13 mouse cellular contexts compared by ENCODE assay signal in the genomic region with DNA sequence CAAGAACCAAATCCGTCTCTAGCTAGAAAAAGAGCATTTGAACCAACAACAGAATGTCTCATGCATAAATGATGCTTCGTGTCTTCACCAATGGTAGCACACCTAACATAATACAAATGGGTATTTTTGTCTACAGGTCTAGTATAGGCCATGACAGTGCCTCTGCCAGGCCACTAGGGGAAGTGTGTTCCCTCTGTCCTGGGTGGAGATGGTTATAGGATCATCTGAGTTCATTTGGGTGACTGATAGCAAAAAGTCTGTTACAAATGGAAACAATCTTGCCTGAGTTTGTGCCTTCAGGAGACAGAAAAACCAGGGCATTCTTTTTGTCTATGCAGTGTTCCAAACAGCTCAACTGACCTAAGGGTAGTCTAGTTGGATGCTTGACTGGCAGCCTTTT. TPM values are rescaled to one million over a fixed set of nuclear protein-coding genes. Genes with fewer than 3 reads are reported as not detected.
DNase-seq lines count a peak whose midpoint lies in the region; ATAC-seq and TF ChIP-seq lines count a peak whose summit lies in the region.
"Had no signal": no experiment of that assay in that cellular context is flagged by ENCODE, and none has a peak within 500 bp of the region (broad histone marks: within the 10 kb centered on the region; RNA-seq: fewer than 3 reads in every experiment).

No protein-coding gene starts in this region.

- no peak overlapping the region for H3K27ac ChIP-seq in hindbrain, postnatal 0 days
- H3K27ac ChIP-seq in hindbrain, embryonic 14.5 days, result no peak overlapping the region
- H3K27ac ChIP-seq in midbrain, postnatal 0 days (ENCODE audit: low read depth, low read length), result no peak overlapping the region
- no peak overlapping the region for H3K27ac ChIP-seq in midbrain, embryonic 13.5 days
- H3K27ac ChIP-seq in hindbrain, embryonic 16.5 days (ENCODE audit: low read depth, low read length), result no peak overlapping the region
- H3K27ac ChIP-seq: heart, embryonic 15.5 days; stomach, embryonic 15.5 days had no signal

- no peaks in the 10 kb centered on the region for H3K27me3 ChIP-seq in hindbrain, postnatal 0 days (ENCODE audit: insufficient read depth, low read length)
- no peaks in the 10 kb centered on the region for H3K27me3 ChIP-seq in hindbrain, embryonic 14.5 days (ENCODE audit: control insufficient read depth, insufficient read depth, low read length)
- no peaks in the 10 kb centered on the region for H3K27me3 ChIP-seq in midbrain, postnatal 0 days (ENCODE audit: insufficient read depth, low read length)
- no peaks in the 10 kb centered on the region for H3K27me3 ChIP-seq in midbrain, embryonic 13.5 days
- no peaks in the 10 kb centered on the region for H3K27me3 ChIP-seq in hindbrain, embryonic 16.5 days (replicated peaks; ENCODE audit: control insufficient read depth, insufficient read depth, low read length)
- H3K27me3 ChIP-seq: stomach, embryonic 15.5 days had no signal

- peak; percentile 55 for TF ChIP-seq CTCF in hindbrain, postnatal 0 days (IDR thresholded peaks at IDR 0.05; ENCODE audit: low read depth)
- TF ChIP-seq CTCF in midbrain, postnatal 0 days (IDR thresholded peaks at IDR 0.05), result peak; percentile 37; the same call in 1 of the 2 replicates

- no peak for ATAC-seq in hindbrain, postnatal 0 days
- no peak for ATAC-seq in hindbrain, embryonic 14.5 days (ENCODE audit: low FRiP score)
- no peak for ATAC-seq in midbrain, postnatal 0 days (ENCODE audit: low FRiP score)
- ATAC-seq in midbrain, embryonic 13.5 days, result no peak
- peak; percentile 57 for ATAC-seq in common myeloid progenitor, adult 5-6 weeks (replicated peaks; ENCODE audit: low read depth, poor library complexity, severe bottlenecking)
- ATAC-seq in megakaryocyte-erythroid progenitor cell, adult 5-6 weeks (replicated peaks; ENCODE audit: low FRiP score, low TSS enrichment, poor library complexity, severe bottlenecking), result peak; percentile 67
- ATAC-seq in hindbrain, embryonic 16.5 days, result no peak

- H3K9me3 ChIP-seq in hindbrain, postnatal 0 days (ENCODE audit: low read length), result no peaks in the 10 kb centered on the region
- H3K9me3 ChIP-seq in hindbrain, embryonic 14.5 days (ENCODE audit: control insufficient read depth, low read length), result no peaks in the 10 kb centered on the region
- no peaks in the 10 kb centered on the region for H3K9me3 ChIP-seq in midbrain, postnatal 0 days (ENCODE audit: low read length)
- H3K9me3 ChIP-seq in midbrain, embryonic 13.5 days, result no peaks in the 10 kb centered on the region
- no peaks in the 10 kb centered on the region for H3K9me3 ChIP-seq in hindbrain, embryonic 16.5 days (ENCODE audit: control insufficient read depth, low read length)
- H3K9me3 ChIP-seq: G1E; heart, embryonic 15.5 days; stomach, embryonic 15.5 days had no signal

- no peak overlapping the region for H3K4me2 ChIP-seq in hindbrain, postnatal 0 days (ENCODE audit: low read depth, low read length)
- no peak overlapping the region for H3K4me2 ChIP-seq in hindbrain, embryonic 14.5 days (replicated peaks)
- no peak overlapping the region for H3K4me2 ChIP-seq in midbrain, postnatal 0 days (ENCODE audit: low read depth, low read length, poor library complexity, severe bottlenecking)
- no peak overlapping the region for H3K4me2 ChIP-seq in midbrain, embryonic 13.5 days (replicated peaks)
- no peak overlapping the region for H3K4me2 ChIP-seq in hindbrain, embryonic 16.5 days (ENCODE audit: low read length)
- H3K4me2 ChIP-seq: heart, embryonic 15.5 days; stomach, embryonic 15.5 days had no signal

- no peak for DNase-seq in hindbrain, postnatal 0 days (ENCODE audit: low spot score)
- DNase-seq in hindbrain, embryonic 14.5 days (ENCODE audit: low spot score), result no peak
- no peak for DNase-seq in midbrain, postnatal 0 days (ENCODE audit: low spot score)
- DNase-seq: kidney, adult 11 months; lung, postnatal 4 days; right cerebral cortex, postnatal 25 days had no signal

- no peaks in the 10 kb centered on the region; the same call in 1 of the 2 replicates for H3K4me1 ChIP-seq in hindbrain, postnatal 0 days (ENCODE audit: insufficient read depth, low read length)
- H3K4me1 ChIP-seq in hindbrain, embryonic 14.5 days (replicated peaks; ENCODE audit: control insufficient read depth, insufficient read depth, low read length), result peaks cover 16% of the 10 kb centered on the region
- no peaks in the 10 kb centered on the region for H3K4me1 ChIP-seq in midbrain, postnatal 0 days (ENCODE audit: insufficient read depth, low read length)
- peaks cover 16% of the 10 kb centered on the region for H3K4me1 ChIP-seq in midbrain, embryonic 13.5 days (replicated peaks)
- H3K4me1 ChIP-seq in hindbrain, embryonic 16.5 days (ENCODE audit: control insufficient read depth, insufficient read depth, low read depth, low read length), result peaks cover 14% of the 10 kb centered on the region

- 86% methylated on average over 2 of the region's 2 CpGs for WGBS in hindbrain, postnatal 0 days
- 87% methylated on average over 2 of the region's 2 CpGs for WGBS in hindbrain, embryonic 14.5 days
- WGBS in midbrain, postnatal 0 days, result 82% methylated on average over 2 of the region's 2 CpGs
- WGBS in midbrain, embryonic 13.5 days, result 75% methylated on average over 2 of the region's 2 CpGs
- WGBS in hindbrain, embryonic 16.5 days, result 84% methylated on average over 2 of the region's 2 CpGs

- no peaks in the 10 kb centered on the region for H3K36me3 ChIP-seq in hindbrain, postnatal 0 days (ENCODE audit: insufficient read depth, low read length)
- H3K36me3 ChIP-seq in hindbrain, embryonic 14.5 days (replicated peaks; ENCODE audit: control insufficient read depth, insufficient read depth), result no peaks in the 10 kb centered on the region
- no peaks in the 10 kb centered on the region for H3K36me3 ChIP-seq in midbrain, postnatal 0 days (ENCODE audit: insufficient read depth, low read length)
- no peaks in the 10 kb centered on the region for H3K36me3 ChIP-seq in midbrain, embryonic 13.5 days
- H3K36me3 ChIP-seq in hindbrain, embryonic 16.5 days (ENCODE audit: control insufficient read depth, insufficient read depth, low read length), result no peaks in the 10 kb centered on the region
- H3K36me3 ChIP-seq: G1E; heart, embryonic 15.5 days; stomach, embryonic 15.5 days had no signal

- H3K9ac ChIP-seq in hindbrain, postnatal 0 days (replicated peaks; ENCODE audit: low read length), result no peak overlapping the region
- H3K9ac ChIP-seq in hindbrain, embryonic 14.5 days, result no peak overlapping the region
- no peak overlapping the region for H3K9ac ChIP-seq in midbrain, postnatal 0 days (replicated peaks; ENCODE audit: low read length, poor library complexity, severe bottlenecking)
- no peak overlapping the region for H3K9ac ChIP-seq in midbrain, embryonic 13.5 days (replicated peaks)
- H3K9ac ChIP-seq in hindbrain, embryonic 16.5 days (ENCODE audit: low read depth, low read length), result no peak overlapping the region
- H3K9ac ChIP-seq: heart, embryonic 15.5 days; stomach, embryonic 15.5 days had no signal

- H3K4me3 ChIP-seq in hindbrain, postnatal 0 days (ENCODE audit: low read length), result no peak overlapping the region
- H3K4me3 ChIP-seq in hindbrain, embryonic 14.5 days (replicated peaks; ENCODE audit: low read length), result no peak overlapping the region
- no peak overlapping the region for H3K4me3 ChIP-seq in midbrain, postnatal 0 days (ENCODE audit: low read depth, low read length)
- no peak overlapping the region for H3K4me3 ChIP-seq in midbrain, embryonic 13.5 days (replicated peaks)
- no peak overlapping the region for H3K4me3 ChIP-seq in hindbrain, embryonic 16.5 days (ENCODE audit: low read length)
- H3K4me3 ChIP-seq: heart, embryonic 15.5 days; stomach, embryonic 15.5 days had no signal

RNA-seq across cellular contexts. Expression of a gene that starts 2.4 kb away (rescaled TPM):
- 214 and 230 TPM in 2 replicates for total RNA-seq in hindbrain, postnatal 0 days (2014; rRNA removed)
- polyA plus RNA-seq in hindbrain, postnatal 0 days (2015; fragmentation: Nextera tagmentation; extraction: Ambion mirVana), result 94.2 and 103 TPM in 2 replicates
- 29.2 and 34.7 TPM in 2 replicates for polyA plus RNA-seq in hindbrain, embryonic 14.5 days (2014; fragmentation: Nextera tagmentation; extraction: Ambion mirVana)
- 77.6 and 84.2 TPM in 2 replicates for total RNA-seq in midbrain, postnatal 0 days (2014; rRNA removed)
- polyA plus RNA-seq in midbrain, postnatal 0 days (2015; fragmentation: Nextera tagmentation; extraction: Ambion mirVana), result 65.6 and 73.6 TPM in 2 replicates
- 45.5 and 46.5 TPM in 2 replicates for polyA plus RNA-seq in midbrain, embryonic 13.5 days (2015; fragmentation: Nextera tagmentation; extraction: Ambion mirVana)
- 9.3 and 23.2 TPM in 2 replicates for total RNA-seq in common myeloid progenitor, adult 5-6 weeks (2017)
- 12.5 and 27.3 TPM in 2 replicates for total RNA-seq in megakaryocyte-erythroid progenitor cell, adult 5-6 weeks (2014; fragmentation: Nextera tagmentation)
- 8.7 and 18.9 TPM in 2 replicates for total RNA-seq in megakaryocyte-erythroid progenitor cell, adult 5-6 weeks (2017)
- 60.3 and 70.9 TPM in 2 replicates for polyA plus RNA-seq in hindbrain, embryonic 16.5 days (2015; fragmentation: Nextera tagmentation; extraction: Ambion mirVana)

Comparison
In these comparisons a context has a peak if more than half of its experiments do, and no peak if none do; other contexts are left out.
1. ATAC-seq: peak in common myeloid progenitor, adult 5-6 weeks (single experiment) and megakaryocyte-erythroid progenitor cell, adult 5-6 weeks (single experiment); none in hindbrain, postnatal 0 days (single experiment), hindbrain, embryonic 14.5 days (single experiment), midbrain, postnatal 0 days (single experiment), midbrain, embryonic 13.5 days (single experiment) and hindbrain, embryonic 16.5 days (single experiment).